Comparison of ENCODE assay signal across 27 mouse cellular contexts in the genomic region with DNA sequence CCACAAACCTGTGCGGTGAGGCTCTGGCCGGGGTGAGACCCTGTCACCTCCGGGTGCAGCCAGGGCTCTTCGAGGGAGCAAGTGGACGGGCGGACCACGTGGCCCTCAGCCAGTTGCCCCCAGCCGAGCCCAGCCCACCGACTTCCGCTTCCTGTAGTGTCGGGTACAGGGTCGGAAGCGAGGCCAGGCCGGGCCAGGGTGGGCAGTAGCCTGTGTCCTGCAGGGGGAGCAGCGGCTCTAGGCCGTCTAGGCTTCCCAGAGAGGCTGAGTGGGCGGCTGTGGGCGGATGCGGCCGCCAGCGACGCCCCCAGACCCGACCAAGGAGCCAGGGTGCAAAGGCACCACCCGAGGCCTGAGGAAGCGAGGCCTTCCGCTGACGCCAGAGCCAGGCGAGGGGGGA. TPM values are rescaled to one million over a fixed set of nuclear protein-coding genes. Genes with fewer than 3 reads are reported as not detected.
DNase-seq lines count a peak whose midpoint lies in the region; ATAC-seq and TF ChIP-seq lines count a peak whose summit lies in the region.
"Had no signal": no experiment of that assay in that cellular context is flagged by ENCODE, and none has a peak within 500 bp of the region (broad histone marks: within the 10 kb centered on the region; RNA-seq: fewer than 3 reads in every experiment).

A gene (plus strand): TSS at position 287 of the 400 bp plus-strand sequence.

- peak within 1 kb of the TSS; percentile 67 for H3K4me3 ChIP-seq in E14TG2a.4 (replicated peaks; ENCODE audit: low read length)
- no peak within 1 kb of the TSS for H3K4me3 ChIP-seq in kidney, embryonic 15.5 days (replicated peaks)
- H3K4me3 ChIP-seq: embryonic facial prominence, embryonic 12.5 days; heart, adult 2 months; heart, embryonic 15.5 days; hindbrain, embryonic 10.5 days; hindbrain, embryonic 15.5 days had no signal

- 72% methylated on average over 28 of the region's 28 CpGs for WGBS in kidney, embryonic 15.5 days

- H3K27me3 ChIP-seq in E14TG2a.4 (ENCODE audit: insufficient read depth, low read length): peaks cover 19% of the 10 kb centered on the region
- peaks cover 3% of the 10 kb centered on the region; the same call in 1 of the 2 replicates for H3K27me3 ChIP-seq in kidney, embryonic 15.5 days
- H3K27me3 ChIP-seq: CH12.LX; embryonic facial prominence, embryonic 12.5 days; heart, embryonic 15.5 days; hindbrain, embryonic 15.5 days had no signal

- H3K9ac ChIP-seq in kidney, embryonic 15.5 days: no peak within 1 kb of the TSS
- H3K9ac ChIP-seq: embryonic facial prominence, embryonic 12.5 days; heart, embryonic 15.5 days; hindbrain, embryonic 15.5 days had no signal

- H3K4me2 ChIP-seq in kidney, embryonic 15.5 days: no peak within 1 kb of the TSS
- H3K4me2 ChIP-seq: embryonic facial prominence, embryonic 12.5 days; heart, embryonic 11.5 days; heart, embryonic 15.5 days; hindbrain, embryonic 15.5 days had no signal

- ATAC-seq in megakaryocyte-erythroid progenitor cell, adult 5-6 weeks (replicated peaks; ENCODE audit: low FRiP score, low TSS enrichment, poor library complexity, severe bottlenecking): peak; percentile 41; the same call in 1 of the 2 replicates
- no peak for ATAC-seq in kidney, embryonic 15.5 days (replicated peaks; ENCODE audit: low FRiP score)
- ATAC-seq: forebrain, embryonic 14.5 days; Patski had no signal

- H3K9me3 ChIP-seq in E14TG2a.4 (ENCODE audit: low read length): peaks cover 13% of the 10 kb centered on the region; the same call in 1 of the 2 replicates
- H3K9me3 ChIP-seq in kidney, embryonic 15.5 days (replicated peaks): no peaks in the 10 kb centered on the region
- H3K9me3 ChIP-seq: embryonic facial prominence, embryonic 12.5 days; heart, embryonic 15.5 days; hindbrain, embryonic 10.5 days; hindbrain, embryonic 15.5 days had no signal

- H3K36me3 ChIP-seq in E14TG2a.4 (ENCODE audit: insufficient read depth, low read length): no peaks in the 10 kb centered on the region
- H3K36me3 ChIP-seq in kidney, embryonic 15.5 days: no peaks in the 10 kb centered on the region
- H3K36me3 ChIP-seq: embryonic facial prominence, embryonic 12.5 days; heart, embryonic 15.5 days; hindbrain, embryonic 10.5 days; hindbrain, embryonic 15.5 days had no signal

- peak; percentile 15 for DNase-seq in heart, postnatal 4 days
- DNase-seq in heart, adult 18-20 months: no peak
- peak; percentile 35 for DNase-seq in ES-CJ7 (ENCODE audit: low read depth, low spot score)
- no peak for DNase-seq in gastrocnemius, postnatal 25 days
- no peak for DNase-seq in spleen, adult 12 weeks (ENCODE audit: low spot score)
- DNase-seq: adrenal gland, postnatal 10 days; cerebellum, adult 11 months; cerebellum, adult 8-10 months; cerebellum, postnatal 14 days; heart, adult 2 months; heart, postnatal 14 days; kidney, adult 11 months had no signal

- no peaks in the 10 kb centered on the region; the same call in 1 of the 2 replicates for H3K4me1 ChIP-seq in E14TG2a.4 (replicated peaks; ENCODE audit: low read depth, low read length)
- H3K4me1 ChIP-seq in kidney, embryonic 15.5 days: no peaks in the 10 kb centered on the region
- H3K4me1 ChIP-seq: embryonic facial prominence, embryonic 12.5 days; heart, embryonic 15.5 days; hindbrain, embryonic 15.5 days had no signal

- no peak within 1 kb of the TSS for H3K27ac ChIP-seq in kidney, embryonic 15.5 days
- H3K27ac ChIP-seq: embryonic facial prominence, embryonic 12.5 days; heart, adult 2 months; heart, embryonic 15.5 days; hindbrain, embryonic 10.5 days; hindbrain, embryonic 15.5 days had no signal

- 0 out of 2 replicates have a peak, but pooled peaks have one; percentile 2 for TF ChIP-seq CTCF in E14TG2a.4 (conservative IDR thresholded peaks at IDR 0.05; ENCODE audit: low read length)

RNA-seq across cellular contexts. Expression of the gene that starts here (rescaled TPM):
- not detected for total RNA-seq in heart, postnatal 4 days (2021)
- total RNA-seq in heart, adult 18-20 months (2021): not detected
- total RNA-seq in megakaryocyte-erythroid progenitor cell, adult 5-6 weeks (2014; fragmentation: Nextera tagmentation): not detected in 2 replicates
- not detected in 2 replicates for total RNA-seq in megakaryocyte-erythroid progenitor cell, adult 5-6 weeks (2017)
- polyA plus RNA-seq in kidney, embryonic 15.5 days (2015; fragmentation: Nextera tagmentation; extraction: Ambion mirVana): not detected in 2 replicates
- not detected for total RNA-seq in gastrocnemius, postnatal 25 days (2021)
- total RNA-seq: adrenal gland, postnatal 10 days; CH12.LX; gastrocnemius, adult 8-10 months; gastrocnemius, postnatal 4 days; heart, adult 2 months; heart, postnatal 14 days had no signal
- polyA plus RNA-seq: brain, embryonic 14.5 days; cortical plate, adult 2 months; embryonic facial prominence, embryonic 12.5 days; forebrain, embryonic 14.5 days; heart, adult 2 months; heart, embryonic 11.5 days; hindbrain, embryonic 10.5 days; hindbrain, embryonic 15.5 days; Patski had no signal

Comparison
In these comparisons a context has a peak if more than half of its experiments do, and no peak if none do; other contexts are left out.
1. Peak in DNase-seq in heart, postnatal 4 days; RNA of the gene not detected or under 1 TPM.
2. Peak in ATAC-seq in megakaryocyte-erythroid progenitor cell, adult 5-6 weeks; RNA of the gene not detected or under 1 TPM.